Mouse (Mus musculus): Measurements from ENCODE around the gene Gm3043. TPM values are rescaled to one million over a fixed set of nuclear protein-coding genes. Genes with fewer than 3 reads are reported as not detected.
"Not testable (repeated sequence)": the region's sequence is repeated elsewhere in the genome, so short reads cannot be mapped to it uniquely, and the experiment has no call there.

Gene Gm3043
- not detected in 2 replicates for polyA plus RNA-seq (2014; fragmentation: Nextera tagmentation; extraction: Ambion mirVana)

- not testable (repeated sequence) for DNase-seq (ENCODE audit: low spot score); H3K9ac ChIP-seq (ENCODE audit: low read length); H3K4me2 ChIP-seq (ENCODE audit: low read depth, low read length, severe bottlenecking); H3K9me3 ChIP-seq (ENCODE audit: control insufficient read depth, low read length); H3K4me1 ChIP-seq (replicated peaks; ENCODE audit: control insufficient read depth, insufficient read depth, low read length); ATAC-seq (replicated peaks; ENCODE audit: low FRiP score); H3K27me3 ChIP-seq (ENCODE audit: control insufficient read depth, insufficient read depth, low read length); H3K36me3 ChIP-seq (ENCODE audit: control insufficient read depth, insufficient read depth, low read length); H3K4me3 ChIP-seq (ENCODE audit: low read depth, low read length); H3K27ac ChIP-seq (ENCODE audit: low read depth, low read length)
- no CpG with 5 or more reads among the region's 3 CpGs for WGBS
These were observed at the start of gene Gm3043 for GRCm38 (mm10) chr14:3688483-3688882. Gene Gm3043, plus strand, starts transcription at chr14:3688783.

DNA sequence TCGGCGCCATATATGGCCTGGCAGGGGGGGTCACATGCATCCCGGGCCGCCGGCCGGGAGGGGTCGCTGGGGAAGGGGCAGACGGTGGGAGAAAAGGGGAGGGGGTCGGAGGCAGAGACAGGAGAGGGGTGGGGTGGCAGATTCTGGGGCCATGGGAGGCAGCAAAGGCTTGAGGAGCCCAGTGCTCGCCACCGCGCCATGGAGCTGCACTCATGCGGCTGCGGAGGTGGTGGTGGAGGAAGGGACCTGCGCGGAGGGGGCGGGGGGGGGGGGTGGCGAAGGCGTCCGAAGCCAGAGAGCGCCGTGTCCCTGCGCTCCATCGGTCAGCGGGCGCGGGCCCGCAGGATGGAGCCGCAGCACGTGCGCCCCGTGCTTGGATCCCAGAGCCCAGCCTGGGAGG lies 36.9 kb upstream of the Gm3043 start, which contains the start of gene Gm3020:
Gene Gm3020, plus strand, starts transcription at position 301 of the 400 bp plus-strand sequence.
- DNase-seq (ENCODE audit: low spot score); H3K4me3 ChIP-seq (ENCODE audit: low read depth, low read length); H3K4me1 ChIP-seq (replicated peaks; ENCODE audit: control insufficient read depth, insufficient read depth, low read length); H3K4me2 ChIP-seq (ENCODE audit: low read depth, low read length, severe bottlenecking); ATAC-seq (replicated peaks; ENCODE audit: low FRiP score); H3K9me3 ChIP-seq (ENCODE audit: control insufficient read depth, low read length); H3K27ac ChIP-seq (ENCODE audit: low read depth, low read length); H3K36me3 ChIP-seq (ENCODE audit: control insufficient read depth, insufficient read depth, low read length); H3K9ac ChIP-seq (ENCODE audit: low read length); H3K27me3 ChIP-seq (ENCODE audit: control insufficient read depth, insufficient read depth, low read length): not testable (repeated sequence)
- no CpG with 5 or more reads among the region's 32 CpGs for WGBS

Other genes starting within 250 kb of the Gm3043 start
- not detected in 2 replicates for gene Gm10408, start 239.4 kb upstream of the Gm3043 start, polyA plus RNA-seq (2014; fragmentation: Nextera tagmentation; extraction: Ambion mirVana)
- not detected in 2 replicates for gene Gm3012, start 54.3 kb upstream of the Gm3043 start, polyA plus RNA-seq (2014; fragmentation: Nextera tagmentation; extraction: Ambion mirVana)
- 1.7 and 2.3 TPM in 2 replicates for gene Gm3020, start 36.8 kb upstream of the Gm3043 start, polyA plus RNA-seq (2014; fragmentation: Nextera tagmentation; extraction: Ambion mirVana)
- gene Gm3002, start 121.3 kb downstream of the Gm3043 start, polyA plus RNA-seq (2014; fragmentation: Nextera tagmentation; extraction: Ambion mirVana) = 0.72 and 0.83 TPM in 2 replicates
- not detected in 2 replicates for gene Gm3033, start 157.5 kb downstream of the Gm3043 start, polyA plus RNA-seq (2014; fragmentation: Nextera tagmentation; extraction: Ambion mirVana)
- 0.19 TPM in 1 of 2 replicates, not detected in the other for gene Gm2916, start 195.4 kb downstream of the Gm3043 start, polyA plus RNA-seq (2014; fragmentation: Nextera tagmentation; extraction: Ambion mirVana)
- not detected in 2 replicates for gene Gm3029, start 243.0 kb downstream of the Gm3043 start, polyA plus RNA-seq (2014; fragmentation: Nextera tagmentation; extraction: Ambion mirVana)

All from forebrain, embryonic 11.5 days (tissue).